Mouse (Mus musculus): Measurements from ENCODE around the gene Lhfp.

DNA sequence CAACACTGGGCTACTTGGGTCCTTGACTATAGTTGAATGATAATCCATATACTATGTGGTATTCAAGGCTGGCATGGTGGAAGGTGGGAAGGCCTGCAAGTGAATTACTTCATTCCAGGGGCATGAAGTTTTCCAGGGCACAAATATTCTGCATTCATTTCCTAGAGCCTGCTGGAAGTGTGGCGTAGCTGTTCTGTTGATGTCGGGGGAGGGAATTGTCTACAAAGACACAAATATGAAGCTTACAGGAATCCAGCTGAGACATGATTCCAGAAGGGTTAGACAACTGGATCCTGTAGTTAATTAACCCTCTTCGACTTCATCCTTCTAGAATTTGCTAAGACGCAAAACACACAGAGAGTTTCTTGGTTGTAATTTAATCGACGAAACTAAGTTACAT, 60.4 kb downstream of the Lhfp start:
- TF ChIP-seq POLR2A (IDR thresholded peaks at IDR 0.05; ENCODE audit: insufficient read depth, low read depth, low read length) (no peak), CTCF (IDR thresholded peaks at IDR 0.05) (no peak)
